Mouse (Mus musculus) forebrain, embryonic 14.5 days (tissue): ENCODE measurements at regions not wholly inside any gene's neighbourhood (a gene's known extent, or its start where the extent isn't known, plus 50 kb on each side); places are given as distances from the start of the nearest gene placed in this dataset.
A peak's percentile ranks its signal among the peaks of the same experiment; 100 is the strongest.

Experiments used
- ATAC-seq: fragments of 200-750 bp; cut with Nextera tagmentation; 2 replicates; pipeline ENCODE4 v1.8.0; 2017; ENCODE audit warnings: mild to moderate bottlenecking, moderate library complexity
- DNase-seq: peaks from one replicate; pipeline ENCODE4 v3.0.0-alpha.2; 2015; ENCODE audit warnings: low spot score
- H3K27ac ChIP-seq: fragments of 300-500 bp; sonication (generic); 2 replicates; pipeline ENCODE4 v1.5.1; 2014; ENCODE audit warnings: low read depth, mild to moderate bottlenecking, control low read depth, low read length, moderate library complexity
- H3K27me3 ChIP-seq: fragments of 300-500 bp; sonication (generic); replicated peaks from 2 replicates; pipeline ENCODE4 v1.6.1; 2014; ENCODE audit warnings: low read length, control low read depth, mixed read lengths; ENCODE audit not compliant: control insufficient read depth, insufficient read depth
- H3K36me3 ChIP-seq: fragments of 300-500 bp; sonication (generic); 2 replicates; pipeline ENCODE4 v1.6.1; 2014; ENCODE audit warnings: low read length, control low read depth; ENCODE audit not compliant: control insufficient read depth, insufficient read depth
- H3K4me1 ChIP-seq: fragments of 300-500 bp; sonication (generic); 2 replicates; pipeline ENCODE4 v1.6.1; 2014; ENCODE audit warnings: antibody characterized with exemption, low read length, control low read depth; ENCODE audit not compliant: control insufficient read depth, insufficient read depth
- H3K4me2 ChIP-seq: fragments of 300-500 bp; sonication (generic); 2 replicates; pipeline ENCODE4 v1.6.1; 2014; ENCODE audit warnings: mild to moderate bottlenecking, control low read depth, low read length
- H3K4me3 ChIP-seq: fragments of 300-500 bp; sonication (generic); 2 replicates; pipeline ENCODE4 v1.5.1; 2014; ENCODE audit warnings: low read depth, low read length, control low read depth
- H3K9ac ChIP-seq: fragments of 300-500 bp; sonication (generic); 2 replicates; pipeline ENCODE4 v1.6.1; 2014; ENCODE audit warnings: mild to moderate bottlenecking, low read length, control low read depth, moderate library complexity
- H3K9me3 ChIP-seq: fragments of 300-500 bp; sonication (generic); replicated peaks from 2 replicates; pipeline ENCODE4 v1.6.1; 2016; ENCODE audit warnings: low read length, control low read depth, mixed read lengths; ENCODE audit not compliant: control insufficient read depth
- WGBS: fragments of 180-500 bp; shearing (Covaris S2); extraction: QIAGEN DNeasy Blood & Tissue Kit; methylation state at CpG from one replicate; pipeline ENCODE4 v1.1.7; 2014; 5-methylcytosine and 5-hydroxymethylcytosine counted together

GRCm38 (mm10) chr9:34278068-34278467, 207.6 kb upstream of the Kirrel3 start:
- Histone ChIP-seq H3K36me3 (no peaks in the 10 kb centered on the region), H3K27me3 (no peaks in the 10 kb centered on the region), H3K27ac (no peak overlapping the region), H3K4me1 (peaks cover 15% of the 10 kb centered on the region; the same call in 1 of the 2 replicates), H3K4me3 (no peak overlapping the region), H3K9ac (no peak overlapping the region), H3K4me2 (no peak overlapping the region), H3K9me3 (no peaks in the 10 kb centered on the region)
- 75% methylated on average over 5 of the region's 5 CpGs for WGBS
- ATAC-seq (no peak), DNase-seq (no peak)

- Histone ChIP-seq H3K4me3 (no peak overlapping the region), H3K9me3 (no peaks in the 10 kb centered on the region), H3K4me2 (no peak overlapping the region), H3K27me3 (no peaks in the 10 kb centered on the region), H3K27ac (no peak overlapping the region), H3K36me3 (no peaks in the 10 kb centered on the region), H3K4me1 (peaks cover 15% of the 10 kb centered on the region; the same call in 1 of the 2 replicates), H3K9ac (no peak overlapping the region)
- 52% methylated on average over 2 of the region's 2 CpGs for WGBS
- ATAC-seq (no peak), DNase-seq (no peak)
Observed at GRCm38 (mm10) chr9:34279386-34279785, 206.3 kb upstream of the Kirrel3 start.

- no peak overlapping the region for H3K4me3 ChIP-seq
- DNase-seq (peak; percentile 56), ATAC-seq (peak; percentile 69)
- peaks cover 15% of the 10 kb centered on the region; the same call in 1 of the 2 replicates for H3K4me1 ChIP-seq
- no peak overlapping the region for H3K9ac ChIP-seq
- H3K27ac ChIP-seq = no peak overlapping the region
- H3K27me3 ChIP-seq = no peaks in the 10 kb centered on the region
- H3K36me3 ChIP-seq = no peaks in the 10 kb centered on the region
- no peaks in the 10 kb centered on the region for H3K9me3 ChIP-seq
- no peak overlapping the region for H3K4me2 ChIP-seq
- 8% methylated on average over 2 of the region's 2 CpGs for WGBS
Observed at GRCm38 (mm10) chr9:34279906-34280305, 205.8 kb upstream of the Kirrel3 start.

- ATAC-seq = peak; percentile 81
- H3K9ac ChIP-seq = no peak overlapping the region
- no peak overlapping the region for H3K27ac ChIP-seq
- peaks cover 15% of the 10 kb centered on the region; the same call in 1 of the 2 replicates for H3K4me1 ChIP-seq
- no peak overlapping the region for H3K4me3 ChIP-seq
- H3K27me3 ChIP-seq = no peaks in the 10 kb centered on the region
- 30% methylated on average over 11 of the region's 11 CpGs for WGBS
- DNase-seq = peak; percentile 59
- H3K36me3 ChIP-seq = no peaks in the 10 kb centered on the region
- no peak overlapping the region for H3K4me2 ChIP-seq
- no peaks in the 10 kb centered on the region for H3K9me3 ChIP-seq
Observed at GRCm38 (mm10) chr9:34280311-34281208, 205.1 kb upstream of the Kirrel3 start.

- Histone ChIP-seq H3K27ac (no peak overlapping the region), H3K36me3 (no peaks in the 10 kb centered on the region), H3K27me3 (no peaks in the 10 kb centered on the region), H3K9me3 (no peaks in the 10 kb centered on the region), H3K9ac (no peak overlapping the region), H3K4me2 (no peak overlapping the region), H3K4me3 (no peak overlapping the region), H3K4me1 (no peaks in the 10 kb centered on the region)
- ATAC-seq = no peak
- WGBS = 52% methylated on average over 1 of the region's 1 CpGs
- no peak for DNase-seq
Observed at GRCm38 (mm10) chr9:34323571-34323970, 162.1 kb upstream of the Kirrel3 start.

- no peak for DNase-seq
- no peak overlapping the region for H3K4me3 ChIP-seq
Observed at GRCm38 (mm10) chr9:34328723-34329122, 157.0 kb upstream of the Kirrel3 start.

GRCm38 (mm10) chr9:34334112-34334511, 151.6 kb upstream of the Kirrel3 start:
- Histone ChIP-seq H3K4me1 (peaks cover 19% of the 10 kb centered on the region), H3K9me3 (no peaks in the 10 kb centered on the region), H3K36me3 (no peaks in the 10 kb centered on the region), H3K27ac (no peak overlapping the region; the same call in 1 of the 2 replicates), H3K27me3 (no peaks in the 10 kb centered on the region), H3K9ac (no peak overlapping the region), H3K4me3 (no peak overlapping the region), H3K4me2 (no peak overlapping the region)
- DNase-seq (peak; percentile 85), ATAC-seq (peak; percentile 70; the same call in 1 of the 2 replicates)

More at GRCm38 (mm10) chr9:34328723-34329122, 157.0 kb upstream of the Kirrel3 start:
- Histone ChIP-seq H3K4me1 (0 out of 2 replicates have a peak, but pooled peaks cover 5% of the 10 kb centered on the region), H3K9me3 (no peaks in the 10 kb centered on the region), H3K27ac (no peak overlapping the region), H3K36me3 (no peaks in the 10 kb centered on the region), H3K4me2 (no peak overlapping the region), H3K9ac (no peak overlapping the region), H3K27me3 (no peaks in the 10 kb centered on the region)
- 90% methylated on average over 1 of the region's 1 CpGs for WGBS
- no peak for ATAC-seq

- H3K36me3 ChIP-seq = no peaks in the 10 kb centered on the region
- no peaks in the 10 kb centered on the region for H3K9me3 ChIP-seq
- H3K4me1 ChIP-seq = peaks cover 19% of the 10 kb centered on the region
- H3K9ac ChIP-seq = no peak overlapping the region
- 0 out of 2 replicates have a peak overlapping the region, but pooled peaks have one; percentile 44 for H3K27ac ChIP-seq
- WGBS = 16% methylated on average over 7 of the region's 7 CpGs
- H3K4me3 ChIP-seq = no peak overlapping the region
- DNase-seq (peak; percentile 71), ATAC-seq (peak; percentile 79)
- H3K4me2 ChIP-seq = peak overlapping the region; percentile 18; the same call in 1 of the 2 replicates
- no peaks in the 10 kb centered on the region for H3K27me3 ChIP-seq
Observed at GRCm38 (mm10) chr9:34334555-34335468, 150.9 kb upstream of the Kirrel3 start.
